Mouse (Mus musculus): ENCODE data around the gene Rasgrf1.

GRCm38 (mm10) chr9:89967716-89968115 is 58.0 kb downstream of the Rasgrf1 start:
- TF ChIP-seq CTCF (IDR thresholded peaks at IDR 0.05; ENCODE audit: control insufficient read depth, insufficient read depth, low read length) (no peak), POLR2A (IDR thresholded peaks at IDR 0.05; ENCODE audit: borderline replicate concordance, control insufficient read depth, low read depth, low read length) (no peak)

Measured in bone marrow, adult 2 months (tissue).